Mouse (Mus musculus) intestine, embryonic 15.5 days (tissue): Measurements from ENCODE around the gene Prss41. TPM values are rescaled to one million over a fixed set of nuclear protein-coding genes. Genes with fewer than 3 reads are reported as not detected.
"Not testable (repeated sequence)": the region's sequence is repeated elsewhere in the genome, so short reads cannot be mapped to it uniquely, and the experiment has no call there.

Experiments used
- ATAC-seq: fragments of 200-750 bp; cut with Nextera tagmentation; 2 replicates; pipeline ENCODE4 v1.8.0; 2017; ENCODE audit warnings: moderate TSS enrichment, moderate library complexity
- H3K27ac ChIP-seq: fragments of 300-500 bp; sonication (generic); 2 replicates; pipeline ENCODE4 v1.5.1; 2015; ENCODE audit warnings: mild to moderate bottlenecking, inconsistent platforms
- H3K27me3 ChIP-seq: fragments of 300-500 bp; sonication (generic); replicated peaks from 2 replicates; pipeline ENCODE4 v1.6.1; 2015; ENCODE audit warnings: inconsistent platforms
- H3K36me3 ChIP-seq: fragments of 300-500 bp; sonication (generic); 2 replicates; pipeline ENCODE4 v1.6.1; 2015; ENCODE audit warnings: inconsistent platforms
- H3K4me1 ChIP-seq: fragments of 300-500 bp; sonication (generic); replicated peaks from 2 replicates; pipeline ENCODE4 v1.6.1; 2015; ENCODE audit warnings: inconsistent platforms
- H3K4me2 ChIP-seq: fragments of 300-500 bp; sonication (generic); replicated peaks from 2 replicates; pipeline ENCODE4 v1.6.1; 2015; ENCODE audit warnings: mild to moderate bottlenecking, inconsistent platforms
- H3K4me3 ChIP-seq: fragments of 300-500 bp; sonication (generic); replicated peaks from 2 replicates; pipeline ENCODE4 v1.5.1; 2015; ENCODE audit warnings: inconsistent platforms
- H3K9ac ChIP-seq: fragments of 300-500 bp; sonication (generic); 2 replicates; pipeline ENCODE4 v1.6.1; 2015; ENCODE audit warnings: inconsistent platforms
- H3K9me3 ChIP-seq: fragments of 300-500 bp; sonication (generic); 2 replicates; pipeline ENCODE4 v1.6.1; 2016; ENCODE audit warnings: inconsistent platforms
- WGBS: fragments of 180-500 bp; shearing (Covaris S2); methylation state at CpG from one replicate; pipeline ENCODE4 v1.1.7; 2015; 5-methylcytosine and 5-hydroxymethylcytosine counted together
- polyA plus RNA-seq: library from polyadenylated mRNA; unstranded; fragments of >200 nt; fragmentation: Nextera tagmentation; extraction: Ambion mirVana; gene quantifications from 2 replicates; pipeline ENCODE4 v1.2.1, GENCODE M21; 2015

Gene Prss41
- polyA plus RNA-seq: 2.1 and 3.3 TPM in 2 replicates

GRCm38 (mm10) chr17:23843812-23844273 is at the start of gene Prss41, which contains the start of gene Prss32:
TSS of gene Prss41 (minus strand) at chr17:23844172.
TSS of gene Prss32 (plus strand) at chr17:23843855.
- 16% methylated on average over 19 of the region's 19 CpGs for WGBS
- Histone ChIP-seq H3K4me2 (peak within 1 kb of the TSS; percentile 51), H3K36me3 (no peaks in the 10 kb centered on the region), H3K4me3 (0 out of 2 replicates have a peak within 1 kb of the TSS, but pooled peaks have one; percentile 10), H3K9me3 (no peaks in the 10 kb centered on the region), H3K27ac (no peak within 1 kb of the TSS), H3K9ac (no peak within 1 kb of the TSS), H3K4me1 (no peaks in the 10 kb centered on the region), H3K27me3 (no peaks in the 10 kb centered on the region)
- ATAC-seq: peak; percentile 66

GRCm38 (mm10) chr17:23880576-23880975 is 36.6 kb upstream of the Prss41 start, which contains the start of the genes Dcpp1 and Dcpp2:
TSS of gene Dcpp1 (plus strand) at chr17:23880876.
TSS of gene Dcpp2 (plus strand) at chr17:23880880.
- H3K4me3 ChIP-seq, H3K27ac ChIP-seq, H3K27me3 ChIP-seq, H3K36me3 ChIP-seq, ATAC-seq, H3K4me1 ChIP-seq, H3K9me3 ChIP-seq, H3K9ac ChIP-seq, H3K4me2 ChIP-seq: not testable (repeated sequence)
- WGBS: 65% methylated on average over 4 of the region's 4 CpGs

DNA sequence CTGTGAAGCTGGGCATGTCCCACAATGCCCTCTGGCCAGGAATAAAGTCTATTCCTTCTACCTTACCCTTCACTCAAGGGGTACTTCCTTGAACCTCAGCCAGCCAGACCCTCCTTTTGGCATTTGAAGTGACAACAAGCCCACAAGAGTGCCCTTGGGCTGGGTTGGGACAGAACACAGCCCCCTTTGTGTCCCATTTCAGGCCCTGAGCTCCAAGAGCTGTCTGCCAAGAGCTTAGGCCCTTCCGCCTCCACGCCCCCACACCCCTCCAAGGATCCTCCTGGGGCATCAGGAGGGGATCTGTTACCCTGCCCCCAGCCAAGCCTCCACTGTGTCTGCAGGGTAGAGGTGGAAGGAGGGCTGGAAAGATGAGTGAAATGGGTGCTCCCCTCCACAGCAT is 33.2 kb upstream of the Prss41 start:
- 88% methylated on average over 2 of the region's 2 CpGs for whole genome bisulfite sequencing

DNA sequence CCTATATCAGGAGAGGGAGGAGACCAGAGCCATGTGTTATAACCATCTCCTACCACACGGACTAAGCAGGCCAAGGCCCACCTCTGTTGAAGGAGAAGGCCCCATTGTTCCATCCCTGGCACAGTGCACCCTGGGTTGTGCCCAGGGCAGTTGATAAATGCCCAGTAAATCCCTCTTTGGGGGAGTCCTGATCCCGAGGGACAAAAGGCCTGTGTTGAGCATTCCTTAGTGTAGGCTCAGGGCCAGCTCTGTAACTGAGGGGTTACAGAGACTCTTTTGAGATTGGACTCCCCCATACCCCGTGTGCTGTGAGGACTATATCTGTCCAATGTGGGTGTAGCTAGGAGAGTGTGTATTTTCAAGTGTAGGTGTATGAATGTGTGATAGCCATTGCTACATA is 32.8 kb upstream of the Prss41 start:
- H3K4me2 ChIP-seq: no peak overlapping the region
- no peak overlapping the region for H3K27ac ChIP-seq
- no peak for ATAC-seq
- no peak overlapping the region for H3K9ac ChIP-seq
- H3K4me1 ChIP-seq: peaks cover 3% of the 10 kb centered on the region; the same call in 1 of the 2 replicates
- no peaks in the 10 kb centered on the region for H3K27me3 ChIP-seq
- no peaks in the 10 kb centered on the region for H3K36me3 ChIP-seq
- WGBS: 56% methylated on average over 3 of the region's 3 CpGs
- H3K9me3 ChIP-seq: no peaks in the 10 kb centered on the region
- H3K4me3 ChIP-seq: no peak overlapping the region

More for the DNA sequence above, 33.2 kb upstream of the Prss41 start:
- Histone ChIP-seq H3K27ac (0 out of 2 replicates have a peak overlapping the region, but pooled peaks have one; percentile 9), H3K4me3 (no peak overlapping the region), H3K9ac (no peak overlapping the region), H3K36me3 (no peaks in the 10 kb centered on the region), H3K9me3 (no peaks in the 10 kb centered on the region), H3K4me1 (peaks cover 3% of the 10 kb centered on the region; the same call in 1 of the 2 replicates), H3K4me2 (no peak overlapping the region), H3K27me3 (no peaks in the 10 kb centered on the region)
- ATAC-seq: no peak

DNA sequence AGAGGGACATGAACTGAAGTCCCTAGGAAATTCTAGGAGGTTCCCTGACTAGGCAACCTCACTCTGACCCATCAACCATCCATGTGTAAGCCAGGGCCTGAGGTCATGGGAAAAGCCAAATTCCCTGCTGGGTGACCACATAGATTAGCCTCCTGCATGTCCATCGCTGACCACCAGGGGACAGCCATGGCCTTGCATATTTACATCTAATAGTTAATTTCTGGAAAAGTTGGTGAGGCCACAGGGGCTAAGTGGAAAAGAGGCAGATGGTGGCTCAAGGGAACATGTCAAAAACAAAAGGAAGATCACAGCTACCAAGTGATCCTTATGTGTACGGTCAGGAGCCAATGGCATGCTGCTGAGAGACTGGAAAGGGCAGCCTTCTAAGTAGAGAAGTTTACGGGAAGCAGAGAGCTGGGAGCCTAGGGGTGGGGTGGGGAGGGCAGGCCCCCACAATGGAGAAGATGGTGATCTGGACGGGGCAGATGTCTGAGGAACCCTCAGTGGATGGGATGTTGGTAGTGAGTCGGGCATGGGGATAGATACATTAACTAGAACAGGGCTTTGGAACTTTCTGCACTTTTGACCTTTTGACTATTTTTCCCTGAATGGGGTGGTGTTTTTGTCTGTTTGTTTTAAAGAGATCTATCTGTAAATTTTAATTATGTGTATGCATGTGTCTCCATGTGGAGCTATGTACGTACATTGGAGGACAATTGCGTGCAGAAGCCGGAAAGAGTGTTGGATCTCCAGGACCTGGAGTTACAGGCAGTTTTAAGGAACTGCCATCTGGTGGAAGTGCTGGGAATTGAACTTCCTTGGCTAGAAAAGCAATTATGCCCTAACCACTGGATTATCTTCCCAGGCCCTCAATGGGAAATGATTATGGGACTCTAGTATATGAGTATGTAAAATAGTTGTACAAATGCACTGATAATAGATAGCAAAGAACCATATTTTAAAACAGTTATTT is 30.2 kb upstream of the Prss41 start:
- no peaks in the 10 kb centered on the region for H3K27me3 ChIP-seq
- peaks cover 3% of the 10 kb centered on the region; the same call in 1 of the 2 replicates for H3K4me1 ChIP-seq
- H3K9me3 ChIP-seq: no peaks in the 10 kb centered on the region
- H3K36me3 ChIP-seq: no peaks in the 10 kb centered on the region
- no peak overlapping the region for H3K27ac ChIP-seq
- H3K4me2 ChIP-seq: no peak overlapping the region
- peak; percentile 53 for ATAC-seq
- 39% methylated on average over 8 of the region's 8 CpGs for WGBS
- H3K4me3 ChIP-seq: no peak overlapping the region
- H3K9ac ChIP-seq: no peak overlapping the region

DNA sequence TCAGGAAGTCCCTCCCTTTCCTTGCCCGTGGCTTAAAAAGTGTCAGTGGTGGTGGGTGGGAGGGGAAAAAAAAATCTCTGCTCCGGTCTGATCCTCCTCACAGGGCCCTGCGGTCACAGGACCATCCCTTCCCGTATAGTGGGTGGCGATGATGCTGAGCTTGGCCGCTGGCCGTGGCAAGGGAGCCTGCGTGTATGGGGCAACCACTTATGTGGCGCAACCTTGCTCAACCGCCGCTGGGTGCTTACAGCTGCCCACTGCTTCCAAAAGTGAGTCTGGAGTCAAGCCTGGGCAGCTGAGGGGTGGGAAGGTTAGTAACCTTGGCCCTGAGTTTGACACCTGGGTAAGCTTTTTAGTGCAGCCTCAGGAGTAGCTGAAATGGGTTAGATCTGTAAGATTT is 24.5 kb upstream of the Prss41 start:
- Histone ChIP-seq H3K4me1 (no peaks in the 10 kb centered on the region), H3K36me3 (no peaks in the 10 kb centered on the region), H3K27ac (no peak overlapping the region), H3K27me3 (no peaks in the 10 kb centered on the region), H3K9ac (no peak overlapping the region), H3K4me3 (no peak overlapping the region), H3K4me2 (no peak overlapping the region), H3K9me3 (no peaks in the 10 kb centered on the region)
- no peak for ATAC-seq
- 95% methylated on average over 11 of the region's 11 CpGs for WGBS

DNA sequence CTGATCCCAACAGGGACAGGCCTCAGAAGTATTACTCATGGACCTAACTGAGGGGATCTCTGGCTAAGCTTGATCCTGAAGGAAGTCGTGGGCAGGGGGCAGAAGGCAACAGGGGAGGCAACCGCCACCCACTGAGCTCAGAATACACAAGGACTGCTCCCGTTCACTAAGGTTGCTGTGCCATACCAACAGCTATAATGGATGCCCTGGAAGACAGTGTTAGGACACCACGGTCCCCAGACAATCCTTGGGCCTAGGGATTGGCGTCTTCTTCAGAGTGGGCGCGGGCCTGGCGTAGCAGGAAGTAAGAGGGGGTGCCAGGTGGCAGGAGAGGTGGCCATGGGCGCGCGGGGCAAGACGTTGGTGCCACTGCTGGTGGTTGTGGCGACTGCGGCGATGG is 23.8 kb upstream of the Prss41 start, which contains the start of gene Prss21:
Prss21 (plus strand) TSS at position 301 of the 400 bp plus-strand sequence.
- Histone ChIP-seq H3K4me3 (no peak within 1 kb of the TSS), H3K4me1 (no peaks in the 10 kb centered on the region), H3K27ac (no peak within 1 kb of the TSS), H3K36me3 (no peaks in the 10 kb centered on the region), H3K27me3 (no peaks in the 10 kb centered on the region), H3K9me3 (no peaks in the 10 kb centered on the region), H3K9ac (no peak within 1 kb of the TSS), H3K4me2 (no peak within 1 kb of the TSS)
- no peak for ATAC-seq
- 86% methylated on average over 15 of the region's 15 CpGs for WGBS

GRCm38 (mm10) chr17:23862926-23863325 is 19.0 kb upstream of the Prss41 start:
- 84% methylated on average over 4 of the region's 4 CpGs for WGBS
- no peak overlapping the region for H3K27ac ChIP-seq

GRCm38 (mm10) chr17:23857913-23858312 is 13.9 kb upstream of the Prss41 start:
- Histone ChIP-seq H3K36me3 (no peaks in the 10 kb centered on the region), H3K4me1 (no peaks in the 10 kb centered on the region), H3K9me3 (no peaks in the 10 kb centered on the region), H3K9ac (no peak overlapping the region), H3K4me2 (no peak overlapping the region), H3K27me3 (no peaks in the 10 kb centered on the region), H3K4me3 (no peak overlapping the region), H3K27ac (no peak overlapping the region)
- ATAC-seq: peak; percentile 55
- WGBS: 53% methylated on average over 2 of the region's 2 CpGs

More at GRCm38 (mm10) chr17:23862926-23863325, 19.0 kb upstream of the Prss41 start:
- Histone ChIP-seq H3K4me2 (no peak overlapping the region), H3K27me3 (no peaks in the 10 kb centered on the region), H3K36me3 (no peaks in the 10 kb centered on the region), H3K4me1 (no peaks in the 10 kb centered on the region), H3K9ac (no peak overlapping the region), H3K4me3 (no peak overlapping the region), H3K9me3 (no peaks in the 10 kb centered on the region)
- no peak for ATAC-seq

DNA sequence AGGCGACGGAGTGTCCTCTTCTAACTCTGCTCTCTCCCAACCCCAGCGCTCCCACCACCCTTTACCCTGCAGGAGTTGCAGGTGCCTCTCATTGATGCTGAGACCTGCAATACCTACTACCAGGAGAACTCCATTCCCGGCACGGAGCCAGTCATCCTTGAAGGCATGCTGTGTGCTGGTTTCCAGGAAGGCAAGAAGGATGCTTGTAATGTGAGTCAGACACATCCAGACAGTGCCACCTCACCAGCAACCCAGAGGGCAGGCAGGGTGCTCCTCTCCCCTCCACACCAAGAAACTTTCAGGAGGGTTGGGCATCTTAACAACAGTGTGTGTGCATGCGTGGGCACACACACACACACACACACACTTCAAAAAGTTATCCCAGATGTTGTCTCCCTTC is 13.2 kb upstream of the Prss41 start:
- no peak overlapping the region for H3K4me2 ChIP-seq
- H3K27me3 ChIP-seq: no peaks in the 10 kb centered on the region
- H3K4me1 ChIP-seq: no peaks in the 10 kb centered on the region
- 87% methylated on average over 6 of the region's 6 CpGs for WGBS
- H3K4me3 ChIP-seq: no peak overlapping the region
- no peak overlapping the region for H3K9ac ChIP-seq
- H3K9me3 ChIP-seq: no peaks in the 10 kb centered on the region
- ATAC-seq: no peak
- no peak overlapping the region for H3K27ac ChIP-seq
- H3K36me3 ChIP-seq: no peaks in the 10 kb centered on the region

GRCm38 (mm10) chr17:23854229-23854765 is 10.3 kb upstream of the Prss41 start:
- ATAC-seq: no peak
- Histone ChIP-seq H3K4me3 (no peak overlapping the region), H3K4me2 (0 out of 2 replicates have a peak overlapping the region, but pooled peaks have one; percentile 5), H3K9me3 (no peaks in the 10 kb centered on the region), H3K27ac (no peak overlapping the region), H3K4me1 (no peaks in the 10 kb centered on the region), H3K36me3 (no peaks in the 10 kb centered on the region), H3K27me3 (no peaks in the 10 kb centered on the region), H3K9ac (no peak overlapping the region)
- 83% methylated on average over 10 of the region's 10 CpGs for WGBS

DNA sequence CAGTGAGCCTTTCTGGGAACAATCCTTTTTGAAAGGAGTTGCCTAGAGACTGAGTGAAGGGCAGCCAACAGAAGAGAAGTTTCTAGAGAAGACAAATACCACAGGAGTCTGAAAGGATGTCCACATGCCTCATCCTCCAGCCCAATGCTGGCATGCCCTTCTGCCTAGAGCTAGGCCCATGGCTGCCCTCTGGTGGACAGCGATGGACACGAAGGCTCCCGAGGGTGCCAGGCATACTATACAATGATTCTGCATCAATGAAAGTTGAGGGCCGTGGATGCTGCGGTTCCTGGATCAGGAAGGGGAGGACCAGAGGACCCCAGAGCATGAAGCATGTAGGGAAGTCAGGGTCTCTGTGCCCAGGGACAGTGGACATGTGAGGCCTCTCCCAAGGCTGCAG is 9.3 kb upstream of the Prss41 start:
- no peak overlapping the region for H3K4me2 ChIP-seq
- H3K27ac ChIP-seq: no peak overlapping the region; the same call in 1 of the 2 replicates
- WGBS: 33% methylated on average over 5 of the region's 5 CpGs
- no peaks in the 10 kb centered on the region for H3K9me3 ChIP-seq
- no peak overlapping the region for H3K4me3 ChIP-seq
- ATAC-seq: peak; percentile 30; the same call in 1 of the 2 replicates
- H3K4me1 ChIP-seq: no peaks in the 10 kb centered on the region
- H3K27me3 ChIP-seq: no peaks in the 10 kb centered on the region
- no peaks in the 10 kb centered on the region for H3K36me3 ChIP-seq
- H3K9ac ChIP-seq: no peak overlapping the region
